Mouse (Mus musculus): ENCODE measurements around the gene Fmn2. TPM values are rescaled to one million over a fixed set of nuclear protein-coding genes. Genes with fewer than 3 reads are reported as not detected.

Gene Fmn2
- 0.08 and 0.25 TPM in 2 replicates for polyA plus RNA-seq (2015; fragmentation: Nextera tagmentation; extraction: Ambion mirVana)

- DNase-seq (ENCODE audit: low spot score), result no peak
Observed at GRCm38 (mm10) chr1:174501661-174502030, at the start of gene Fmn2. Fmn2 (plus strand) TSS chr1:174501825.

- no peak for DNase-seq (ENCODE audit: low spot score)
Observed at GRCm38 (mm10) chr1:174455100-174455499, 46.5 kb upstream of the Fmn2 start.

- DNase-seq (ENCODE audit: low spot score), result no peak
Observed at GRCm38 (mm10) chr1:174465385-174465784, 36.2 kb upstream of the Fmn2 start.

GRCm38 (mm10) chr1:174466240-174466639 is 35.4 kb upstream of the Fmn2 start:
- DNase-seq (ENCODE audit: low spot score), result peak; percentile 14

- peak; percentile 45 for DNase-seq (ENCODE audit: low spot score)
Observed at GRCm38 (mm10) chr1:174469736-174470135, 31.9 kb upstream of the Fmn2 start.

GRCm38 (mm10) chr1:174482567-174482966 is 19.1 kb upstream of the Fmn2 start:
- DNase-seq (ENCODE audit: low spot score), result no peak

- DNase-seq (ENCODE audit: low spot score), result no peak
Observed at GRCm38 (mm10) chr1:174500064-174500463, 1.6 kb upstream of the Fmn2 start.

GRCm38 (mm10) chr1:174501011-174501410 is 614 bp upstream of the Fmn2 start:
- DNase-seq (ENCODE audit: low spot score), result no peak

GRCm38 (mm10) chr1:174502031-174502845 is 613 bp downstream of the Fmn2 start:
- DNase-seq (ENCODE audit: low spot score), result no peak

- DNase-seq (ENCODE audit: low spot score), result no peak
Observed at GRCm38 (mm10) chr1:174502846-174503745, 1.5 kb downstream of the Fmn2 start.

GRCm38 (mm10) chr1:174508571-174509110 is 7.0 kb downstream of the Fmn2 start:
- DNase-seq (ENCODE audit: low spot score), result no peak

GRCm38 (mm10) chr1:174513419-174513818 is 11.8 kb downstream of the Fmn2 start:
- DNase-seq (ENCODE audit: low spot score), result no peak

- DNase-seq (ENCODE audit: low spot score), result no peak
Observed at GRCm38 (mm10) chr1:174521976-174522770, 20.5 kb downstream of the Fmn2 start.

- DNase-seq (ENCODE audit: low spot score), result no peak
Observed at GRCm38 (mm10) chr1:174522809-174523511, 21.3 kb downstream of the Fmn2 start.

GRCm38 (mm10) chr1:174523512-174523828 is 21.8 kb downstream of the Fmn2 start:
- DNase-seq (ENCODE audit: low spot score), result no peak

GRCm38 (mm10) chr1:174536742-174537453 is 35.3 kb downstream of the Fmn2 start:
- no peak for DNase-seq (ENCODE audit: low spot score)

- no peak for DNase-seq (ENCODE audit: low spot score)
Observed at GRCm38 (mm10) chr1:174537491-174537890, 35.9 kb downstream of the Fmn2 start.

GRCm38 (mm10) chr1:174548291-174548690 is 46.7 kb downstream of the Fmn2 start:
- DNase-seq (ENCODE audit: low spot score), result no peak

- DNase-seq (ENCODE audit: low spot score), result peak; percentile 17
Observed at GRCm38 (mm10) chr1:174553272-174554007, 51.8 kb downstream of the Fmn2 start.
